Mouse (Mus musculus) heart, embryonic 14.5 days (tissue): ENCODE results near the gene Klhl30. TPM values are rescaled to one million over a fixed set of nuclear protein-coding genes. Genes with fewer than 3 reads are reported as not detected.

ENCODE experiments used
- ATAC-seq: fragments of 200-750 bp; cut with Nextera tagmentation; 2 replicates; pipeline ENCODE4 v1.8.0; 2017; ENCODE audit warnings: low read depth, moderate TSS enrichment; ENCODE audit not compliant: insufficient number of reproducible peaks, insufficient read depth, low FRiP score
- H3K27ac ChIP-seq, 2 experiments: fragments of 200-500 bp in 1 of 2; fragments of 300-500 bp in 1 of 2; sonication (generic) in 1 of 2; replicated peaks in 1 of 2; 2 replicates each; pipeline ENCODE4 v1.5.1; 2012 to 2014; ENCODE audit warnings: low read depth in 2 of 2, low read length in 2 of 2, control low read depth in 1 of 2, mild to moderate bottlenecking in 1 of 2, mixed read lengths in 1 of 2; ENCODE audit not compliant: control insufficient read depth in 1 of 2, insufficient read depth in 1 of 2
- H3K27me3 ChIP-seq: fragments of 300-500 bp; sonication (generic); 2 replicates; pipeline ENCODE4 v1.6.1; 2014; ENCODE audit warnings: mild to moderate bottlenecking, low read length, control low read depth; ENCODE audit not compliant: control insufficient read depth, insufficient read depth
- H3K36me3 ChIP-seq: fragments of 300-500 bp; sonication (generic); 2 replicates; pipeline ENCODE4 v1.6.1; 2014; ENCODE audit warnings: mild to moderate bottlenecking, control low read depth, low read length, mixed read lengths; ENCODE audit not compliant: control insufficient read depth, insufficient read depth
- H3K4me1 ChIP-seq, 2 experiments: fragments of 200-500 bp in 1 of 2; fragments of 300-500 bp in 1 of 2; sonication (generic) in 1 of 2; 2 replicates each; pipeline ENCODE4 v1.6.1; 2012 to 2014; ENCODE audit warnings: low read length in 2 of 2, control low read depth in 1 of 2, mixed read lengths in 1 of 2; ENCODE audit not compliant: control insufficient read depth in 2 of 2, insufficient read depth in 2 of 2
- H3K4me2 ChIP-seq: fragments of 300-500 bp; sonication (generic); 2 replicates; pipeline ENCODE4 v1.6.1; 2014; ENCODE audit warnings: mild to moderate bottlenecking, low read length
- H3K4me3 ChIP-seq, 2 experiments: fragments of 200-500 bp in 1 of 2; fragments of 300-500 bp in 1 of 2; sonication (generic) in 1 of 2; 2 replicates each; pipeline ENCODE4 v1.5.1; 2012 to 2014; ENCODE audit warnings: low read length in 2 of 2, mild to moderate bottlenecking in 2 of 2, control low read depth in 1 of 2, low read depth in 1 of 2, moderate library complexity in 1 of 2; ENCODE audit not compliant: control insufficient read depth in 1 of 2, insufficient read depth in 1 of 2
- H3K9ac ChIP-seq: fragments of 300-500 bp; sonication (generic); 2 replicates; pipeline ENCODE4 v1.6.1; 2014; ENCODE audit warnings: mild to moderate bottlenecking, low read length
- H3K9me3 ChIP-seq: fragments of 300-500 bp; sonication (generic); 2 replicates; pipeline ENCODE4 v1.6.1; 2016; ENCODE audit warnings: low read length, control low read depth; ENCODE audit not compliant: control insufficient read depth
- WGBS: fragments of 180-500 bp; shearing (Covaris S2); extraction: QIAGEN DNeasy Blood & Tissue Kit; methylation state at CpG from one replicate; pipeline ENCODE4 v1.1.7; 2014; 5-methylcytosine and 5-hydroxymethylcytosine counted together
- polyA plus RNA-seq: library from polyadenylated mRNA; unstranded; fragments of >200 nt; fragmentation: Nextera tagmentation; extraction: Ambion mirVana; gene quantifications from 2 replicates; pipeline ENCODE4 v1.2.1, GENCODE M21; 2014

Gene Klhl30
- 61.8 and 63.4 TPM in 2 replicates for polyA plus RNA-seq

DNA sequence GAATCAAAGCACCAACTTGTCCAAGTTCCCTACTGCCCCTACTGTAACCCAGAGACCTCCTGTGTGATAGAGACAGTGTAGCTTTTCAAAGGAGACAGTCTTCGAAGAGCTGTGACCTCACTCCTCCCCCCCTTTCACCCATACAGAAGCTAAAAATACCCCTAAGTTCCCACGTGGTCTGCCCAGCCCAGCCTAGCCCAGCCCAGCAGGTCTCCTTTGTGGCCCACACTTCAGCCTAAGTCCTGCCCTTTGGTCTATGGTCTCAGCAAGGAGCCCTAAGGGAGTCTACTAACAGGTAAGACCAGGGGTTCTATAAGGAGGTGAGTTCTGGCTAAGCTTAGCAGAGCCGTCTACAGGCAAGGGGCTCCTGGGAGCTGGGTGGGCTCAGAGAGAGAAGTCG lies at the start of gene Klhl30:
Gene Klhl30 (plus strand): TSS at position 176 of the 400 bp plus-strand sequence.
- peak; percentile 74 for ATAC-seq
- Histone ChIP-seq H3K27me3 (peaks cover 9% of the 10 kb centered on the region), H3K4me3 (peak within 1 kb of the TSS; percentile 50 to 57), H3K27ac (peak within 1 kb of the TSS; percentile 91 to 92), H3K9ac (peak within 1 kb of the TSS; percentile 83), H3K9me3 (no peaks in the 10 kb centered on the region), H3K4me1 (peaks cover 18 to 19% of the 10 kb centered on the region in 2 experiments), H3K36me3 (peaks cover 26% of the 10 kb centered on the region), H3K4me2 (peak within 1 kb of the TSS; percentile 86)
- 13% methylated on average over 4 of the region's 4 CpGs for WGBS

DNA sequence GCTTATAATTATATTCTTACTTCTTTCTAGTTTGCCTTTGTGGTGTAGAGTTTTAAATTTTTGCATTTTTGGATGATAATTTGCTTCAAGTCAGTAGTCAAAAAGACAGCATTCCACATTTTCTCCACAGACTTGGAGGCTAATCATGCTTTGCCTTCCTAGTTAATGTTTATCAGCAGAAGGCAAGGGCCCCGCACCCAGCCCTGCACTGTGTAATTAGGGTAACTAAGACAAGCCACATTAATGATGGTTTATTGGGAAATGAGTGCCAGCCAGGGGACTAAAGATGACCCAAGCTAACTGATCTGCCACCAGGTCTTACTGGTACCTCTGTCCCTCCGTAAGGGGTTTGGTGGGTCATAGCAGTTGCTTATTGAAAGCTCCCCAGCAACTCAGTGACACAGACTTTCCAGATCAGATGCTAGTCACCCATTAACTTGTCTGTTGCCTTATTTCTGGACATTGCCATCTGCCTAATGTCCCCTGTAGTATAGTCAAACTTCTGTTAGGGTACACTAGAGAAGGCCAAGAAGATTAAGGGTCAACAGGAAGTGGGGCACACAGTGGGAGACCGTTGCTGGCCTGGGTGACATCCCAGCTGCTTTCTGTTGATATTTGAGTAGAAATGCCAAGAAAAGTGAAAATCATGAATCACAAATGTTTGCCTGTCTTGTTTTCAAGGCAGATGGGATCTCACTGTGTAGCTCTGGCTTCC lies 49.5 kb upstream of the Klhl30 start:
- H3K9me3 ChIP-seq = no peaks in the 10 kb centered on the region
- peaks cover 29% of the 10 kb centered on the region for H3K36me3 ChIP-seq
- no peak overlapping the region for H3K4me2 ChIP-seq
- no peaks in the 10 kb centered on the region for H3K27me3 ChIP-seq
- no peak overlapping the region for H3K9ac ChIP-seq
- 78% methylated on average over 3 of the region's 3 CpGs for WGBS
- H3K27ac ChIP-seq = no peak overlapping the region
- H3K4me3 ChIP-seq = no peak overlapping the region
- H3K4me1 ChIP-seq = peaks cover 4 to 5% of the 10 kb centered on the region in 2 experiments; a peak in 2 of 4 replicates
- ATAC-seq = no peak

- H3K9me3 ChIP-seq = no peaks in the 10 kb centered on the region
- peaks cover 4 to 5% of the 10 kb centered on the region in 2 experiments; a peak in 2 of 4 replicates for H3K4me1 ChIP-seq
- ATAC-seq = no peak
- H3K4me2 ChIP-seq = no peak overlapping the region
- H3K36me3 ChIP-seq = peaks cover 34% of the 10 kb centered on the region
- no peak overlapping the region for H3K9ac ChIP-seq
- no peak overlapping the region for H3K27ac ChIP-seq
- H3K4me3 ChIP-seq = no peak overlapping the region
- no peaks in the 10 kb centered on the region for H3K27me3 ChIP-seq
- 92% methylated on average over 3 of the region's 3 CpGs for WGBS
These were observed 48.8 kb upstream of the Klhl30 start for GRCm38 (mm10) chr1:91302021-91302420.

- Histone ChIP-seq H3K9me3 (no peaks in the 10 kb centered on the region), H3K27ac (no peak overlapping the region), H3K27me3 (no peaks in the 10 kb centered on the region), H3K9ac (no peak overlapping the region), H3K4me2 (no peak overlapping the region), H3K4me3 (no peak overlapping the region), H3K4me1 (no peaks in the 10 kb centered on the region), H3K36me3 (peaks cover 59% of the 10 kb centered on the region)
- 89% methylated on average over 4 of the region's 4 CpGs for WGBS
- ATAC-seq = no peak
These were observed 46.2 kb upstream of the Klhl30 start for GRCm38 (mm10) chr1:91304621-91305020.

DNA sequence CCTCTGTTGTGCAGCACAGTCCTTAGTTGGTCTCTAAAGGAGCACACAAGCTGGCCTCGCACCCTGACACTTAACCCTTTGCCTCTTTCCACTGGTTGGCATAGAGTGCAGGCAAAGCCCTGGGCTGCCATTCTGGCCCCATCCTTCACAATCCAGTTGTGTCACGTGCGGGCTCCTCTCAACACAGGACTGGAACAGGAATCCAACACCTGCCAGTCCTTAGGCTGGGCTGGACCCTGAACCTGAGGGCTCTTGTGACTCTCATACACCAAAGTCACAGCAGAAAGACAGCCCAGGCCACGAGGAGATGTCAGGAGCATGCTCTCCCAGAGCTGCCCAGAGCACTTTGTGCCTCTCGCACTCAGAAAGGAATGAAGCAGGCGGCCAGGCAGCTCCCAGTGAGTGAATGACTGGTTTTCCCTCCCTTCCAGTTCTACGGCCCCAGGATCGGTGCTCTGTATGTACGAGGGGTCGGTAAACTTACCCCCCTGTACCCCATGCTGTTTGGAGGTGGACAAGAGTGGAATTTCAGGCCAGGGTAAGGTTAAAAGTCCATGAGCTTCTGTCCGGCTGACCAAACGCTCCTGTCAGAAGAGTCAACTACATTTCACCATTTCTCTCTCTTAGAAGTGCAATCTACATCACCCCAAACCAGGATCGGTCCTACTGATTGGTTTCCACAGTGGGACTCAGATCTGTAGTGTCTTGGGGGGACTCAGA lies 41.3 kb upstream of the Klhl30 start:
- Histone ChIP-seq H3K36me3 (peaks cover 69% of the 10 kb centered on the region), H3K27me3 (no peaks in the 10 kb centered on the region), H3K4me1 (peaks cover 9 to 14% of the 10 kb centered on the region in 2 experiments), H3K4me2 (no peak overlapping the region), H3K9me3 (no peaks in the 10 kb centered on the region), H3K4me3 (no peak overlapping the region), H3K27ac (no peak overlapping the region), H3K9ac (no peak overlapping the region)
- WGBS = 87% methylated on average over 13 of the region's 13 CpGs
- no peak for ATAC-seq

GRCm38 (mm10) chr1:91312273-91312672 lies 38.5 kb upstream of the Klhl30 start:
- H3K9ac ChIP-seq = no peak overlapping the region
- peaks cover 45% of the 10 kb centered on the region for H3K36me3 ChIP-seq
- H3K27ac ChIP-seq = no peak overlapping the region
- H3K27me3 ChIP-seq = no peaks in the 10 kb centered on the region
- no peak overlapping the region for H3K4me3 ChIP-seq
- no peak overlapping the region for H3K4me2 ChIP-seq
- H3K4me1 ChIP-seq = peaks cover 9 to 14% of the 10 kb centered on the region in 2 experiments
- H3K9me3 ChIP-seq = no peaks in the 10 kb centered on the region
- ATAC-seq = no peak
- WGBS = 73% methylated on average over 4 of the region's 4 CpGs

- Histone ChIP-seq H3K4me3 (no peak overlapping the region), H3K36me3 (peaks cover 36% of the 10 kb centered on the region), H3K27me3 (no peaks in the 10 kb centered on the region), H3K9me3 (no peaks in the 10 kb centered on the region), H3K27ac (peak overlapping the region; percentile 40 to 80), H3K9ac (peak overlapping the region; percentile 25; the same call in 1 of the 2 replicates), H3K4me1 (peaks cover 14 to 21% of the 10 kb centered on the region in 2 experiments), H3K4me2 (peak overlapping the region; percentile 5; the same call in 1 of the 2 replicates)
- ATAC-seq = 0 out of 2 replicates have a peak, but pooled peaks have one; percentile 33
- WGBS = 24% methylated on average over 5 of the region's 5 CpGs
These were observed 37.6 kb upstream of the Klhl30 start for GRCm38 (mm10) chr1:91313251-91313650.
